Mouse (Mus musculus) left cerebral cortex, adult 2 months (tissue): ENCODE data around the gene Defb29. TPM values are rescaled to one million over a fixed set of nuclear protein-coding genes. Genes with fewer than 3 reads are reported as not detected.

Source experiments
- DNase-seq, 2 experiments: peaks; one replicate each; pipeline ENCODE4 v3.0.0; 2021 to 2022; ENCODE audit warnings: low spot score in 2 of 2, mixed read lengths in 1 of 2; ENCODE audit errors: extremely low spot score in 1 of 2
- H3K27ac ChIP-seq: fragments of 200-600 bp; 2 replicates; pipeline ENCODE4 v1.8.1; 2022
- H3K4me3 ChIP-seq: fragments of 200-600 bp; 2 replicates; pipeline ENCODE4 v1.8.1; 2022
- CTCF ChIP-seq: fragments of 200-600 bp; IDR thresholded peaks from 2 replicates; pipeline ENCODE4 v1.8.1; 2022; ENCODE audit warnings: antibody characterized with exemption, mild to moderate bottlenecking, moderate library complexity
- intact Hi-C: fragments of 180-260 bp; cut with DNase I; formaldehyde crosslinking; loops from one replicate; pipeline ENCODE4 v1.15.1; 2025
- total RNA-seq, 2 experiments: library from RNA; stranded (reverse); gene quantifications; 2 replicates each; pipeline ENCODE4 v1.2.3; 2021

Defb29 gene
- total RNA-seq, 2 experiments from 2014 or later: not detected

- H3K4me3 ChIP-seq: no peak overlapping the region
- no peak for DNase-seq
- intact Hi-C loops: no loop called here
- no peak for TF ChIP-seq CTCF
- no peak overlapping the region for H3K27ac ChIP-seq
Measured at GRCm38 (mm10) chr2:152498020-152498419, 41.9 kb downstream of the Defb29 start.

- TF ChIP-seq CTCF: no peak
- intact Hi-C loops: no loop called here
- no peak overlapping the region for H3K27ac ChIP-seq
- DNase-seq: no peak
- H3K4me3 ChIP-seq: no peak overlapping the region
Measured at GRCm38 (mm10) chr2:152493151-152493550, 46.7 kb downstream of the Defb29 start.

GRCm38 (mm10) chr2:152490038-152490437 lies 49.9 kb downstream of the Defb29 start, which contains the start of gene Defb22:
Gene Defb22 (minus strand): TSS chr2:152490138.
- no peak within 1 kb of the TSS for H3K27ac ChIP-seq
- no peak within 1 kb of the TSS for H3K4me3 ChIP-seq
- TF ChIP-seq CTCF: no peak
- intact Hi-C loops: no loop called here
- DNase-seq: no peak

Other genes starting within 250 kb of the Defb29 start
- 10 to 100 TPM; 54.0 to 57.1 TPM for gene Tbc1d20, start 246.3 kb downstream of the Defb29 start, total RNA-seq
- 100 to 1,000 TPM; 111 to 117 TPM for gene Rbck1, start 207.4 kb downstream of the Defb29 start, total RNA-seq
- gene Trib3, start 196.1 kb downstream of the Defb29 start, total RNA-seq: 1 to 10 TPM in 1 of 2 experiments, under 1 TPM in 1; 0.84 to 1.1 TPM
- gene Nrsn2, start 163.5 kb downstream of the Defb29 start, total RNA-seq: 10 to 100 TPM; 74.6 to 90.8 TPM
- 10 to 100 TPM; 12.8 to 15.7 TPM for gene Sox12, start 142.0 kb downstream of the Defb29 start, total RNA-seq
- 1 to 10 TPM; 8.5 to 9.9 TPM for gene Zcchc3, start 125.1 kb downstream of the Defb29 start, total RNA-seq
- 1 to 10 TPM; 2.4 to 3.0 TPM for gene 6820408C15Rik, start 124.5 kb downstream of the Defb29 start, total RNA-seq
- gene Defb23, start 75.5 kb downstream of the Defb29 start, total RNA-seq: not detected
- not detected for gene Defb20, start 63.0 kb downstream of the Defb29 start, total RNA-seq
- gene Defb22, start 50.0 kb downstream of the Defb29 start, total RNA-seq: not detected
- gene Defb26, start 28.4 kb downstream of the Defb29 start, total RNA-seq: not detected
- not detected for gene Defb28, start 21.8 kb downstream of the Defb29 start, total RNA-seq
- not detected for gene Gm17416, start 29.2 kb upstream of the Defb29 start, total RNA-seq
- not detected for gene Defb21, start 32.6 kb upstream of the Defb29 start, total RNA-seq
- gene Defb19, start 40.2 kb upstream of the Defb29 start, total RNA-seq: not detected
- gene Defb45, start 59.3 kb upstream of the Defb29 start, total RNA-seq: not detected
- not detected for gene Defb36, start 64.2 kb upstream of the Defb29 start, total RNA-seq
- not detected for gene Defb25, start 83.0 kb upstream of the Defb29 start, total RNA-seq
- gene Rem1, start 86.9 kb upstream of the Defb29 start, total RNA-seq: under 1 TPM; 0.65 to 0.68 TPM
- 10 to 100 TPM; 77.2 to 82.2 TPM for gene H13, start 129.4 kb upstream of the Defb29 start, total RNA-seq
- gene Mcts2, start 146.9 kb upstream of the Defb29 start, total RNA-seq: 10 to 100 TPM; 17.6 to 19.8 TPM
- gene Id1, start 196.2 kb upstream of the Defb29 start, total RNA-seq: 10 to 100 TPM; 22.4 to 24.2 TPM
- gene Cox4i2, start 214.1 kb upstream of the Defb29 start, total RNA-seq: 1 to 10 TPM; 1.7 to 1.9 TPM